Mouse (Mus musculus) limb, embryonic 10.5 days (tissue): ENCODE results near the gene Sdhb. TPM values are rescaled to one million over a fixed set of nuclear protein-coding genes. Genes with fewer than 3 reads are reported as not detected.

Experiments
- polyA plus RNA-seq: library from polyadenylated mRNA; unstranded; fragments of >200 nt; fragmentation: Nextera tagmentation; extraction: Ambion mirVana; gene quantifications from 2 replicates; pipeline ENCODE4 v1.2.1, GENCODE M21; 2016

The Sdhb gene
- polyA plus RNA-seq, 1 experiment from 2014 or later = 436 TPM

Other genes with a start within 250 kb of the Sdhb start
- not detected in 2 replicates for gene Padi6, start 218.6 kb upstream of the Sdhb start, polyA plus RNA-seq
- 0.08 TPM in 1 of 2 replicates, not detected in the other for gene Padi4, start 187.0 kb upstream of the Sdhb start, polyA plus RNA-seq
- gene Padi3, start 150.6 kb upstream of the Sdhb start, polyA plus RNA-seq = 1.3 and 1.5 TPM in 2 replicates
- gene Padi1, start 115.4 kb upstream of the Sdhb start, polyA plus RNA-seq = 0.36 and 0.44 TPM in 2 replicates
- 0.05 and 0.33 TPM in 2 replicates for gene Padi2, start 54.9 kb upstream of the Sdhb start, polyA plus RNA-seq
- 33.9 and 44.0 TPM in 2 replicates for gene Atp13a2, start 25.7 kb downstream of the Sdhb start, polyA plus RNA-seq
- gene Mfap2, start 49.2 kb downstream of the Sdhb start, polyA plus RNA-seq = 444 and 521 TPM in 2 replicates
- gene Crocc, start 99.3 kb downstream of the Sdhb start, polyA plus RNA-seq = 10.6 and 11.4 TPM in 2 replicates
- 67.9 and 82.8 TPM in 2 replicates for gene Necap2, start 117.2 kb downstream of the Sdhb start, polyA plus RNA-seq
- 0.18 TPM in 1 of 2 replicates, not detected in the other for gene Spata21, start 127.1 kb downstream of the Sdhb start, polyA plus RNA-seq
- 39.0 and 40.2 TPM in 2 replicates for gene Szrd1, start 178.6 kb downstream of the Sdhb start, polyA plus RNA-seq
- gene Fbxo42, start 186.7 kb downstream of the Sdhb start, polyA plus RNA-seq = 27.1 and 32.2 TPM in 2 replicates